Mouse (Mus musculus) spleen, adult 2 months (tissue): ENCODE data around the gene Ppard.

ENCODE experiments used
- CTCF ChIP-seq: fragments of 200-500 bp; IDR thresholded peaks from 2 replicates; pipeline ENCODE4 v1.5.1; 2011; ENCODE audit warnings: mild to moderate bottlenecking, inconsistent platforms; ENCODE audit not compliant: insufficient read depth, insufficient read length, insufficient replicate concordance; ENCODE audit errors: extremely low read depth
- POLR2A ChIP-seq: fragments of 200-500 bp; IDR thresholded peaks from 2 replicates; pipeline ENCODE4 v1.6.1; 2011; ENCODE audit warnings: low read depth, low read length, inconsistent platforms

- TF ChIP-seq POLR2A (no peak), CTCF (no peak)
These were observed 4.1 kb downstream of the Ppard start for GRCm38 (mm10) chr17:28236636-28237015.
